Mouse (Mus musculus) intestine, embryonic 15.5 days (tissue): ENCODE measurements around the gene Bach2. TPM values are rescaled to one million over a fixed set of nuclear protein-coding genes. Genes with fewer than 3 reads are reported as not detected.

Source experiments
- ATAC-seq: fragments of 200-750 bp; cut with Nextera tagmentation; 2 replicates; pipeline ENCODE4 v1.8.0; 2017; ENCODE audit warnings: moderate TSS enrichment, moderate library complexity
- H3K27ac ChIP-seq: fragments of 300-500 bp; sonication (generic); 2 replicates; pipeline ENCODE4 v1.5.1; 2015; ENCODE audit warnings: mild to moderate bottlenecking, inconsistent platforms
- H3K27me3 ChIP-seq: fragments of 300-500 bp; sonication (generic); replicated peaks from 2 replicates; pipeline ENCODE4 v1.6.1; 2015; ENCODE audit warnings: inconsistent platforms
- H3K36me3 ChIP-seq: fragments of 300-500 bp; sonication (generic); 2 replicates; pipeline ENCODE4 v1.6.1; 2015; ENCODE audit warnings: inconsistent platforms
- H3K4me1 ChIP-seq: fragments of 300-500 bp; sonication (generic); replicated peaks from 2 replicates; pipeline ENCODE4 v1.6.1; 2015; ENCODE audit warnings: inconsistent platforms
- H3K4me2 ChIP-seq: fragments of 300-500 bp; sonication (generic); replicated peaks from 2 replicates; pipeline ENCODE4 v1.6.1; 2015; ENCODE audit warnings: mild to moderate bottlenecking, inconsistent platforms
- H3K4me3 ChIP-seq: fragments of 300-500 bp; sonication (generic); replicated peaks from 2 replicates; pipeline ENCODE4 v1.5.1; 2015; ENCODE audit warnings: inconsistent platforms
- H3K9ac ChIP-seq: fragments of 300-500 bp; sonication (generic); 2 replicates; pipeline ENCODE4 v1.6.1; 2015; ENCODE audit warnings: inconsistent platforms
- H3K9me3 ChIP-seq: fragments of 300-500 bp; sonication (generic); 2 replicates; pipeline ENCODE4 v1.6.1; 2016; ENCODE audit warnings: inconsistent platforms
- WGBS: fragments of 180-500 bp; shearing (Covaris S2); methylation state at CpG from one replicate; pipeline ENCODE4 v1.1.7; 2015; 5-methylcytosine and 5-hydroxymethylcytosine counted together
- polyA plus RNA-seq: library from polyadenylated mRNA; unstranded; fragments of >200 nt; fragmentation: Nextera tagmentation; extraction: Ambion mirVana; gene quantifications from 2 replicates; pipeline ENCODE4 v1.2.1, GENCODE M21; 2015

Bach2 gene
- polyA plus RNA-seq, 1 experiment from 2014 or later: 4.7 TPM

DNA sequence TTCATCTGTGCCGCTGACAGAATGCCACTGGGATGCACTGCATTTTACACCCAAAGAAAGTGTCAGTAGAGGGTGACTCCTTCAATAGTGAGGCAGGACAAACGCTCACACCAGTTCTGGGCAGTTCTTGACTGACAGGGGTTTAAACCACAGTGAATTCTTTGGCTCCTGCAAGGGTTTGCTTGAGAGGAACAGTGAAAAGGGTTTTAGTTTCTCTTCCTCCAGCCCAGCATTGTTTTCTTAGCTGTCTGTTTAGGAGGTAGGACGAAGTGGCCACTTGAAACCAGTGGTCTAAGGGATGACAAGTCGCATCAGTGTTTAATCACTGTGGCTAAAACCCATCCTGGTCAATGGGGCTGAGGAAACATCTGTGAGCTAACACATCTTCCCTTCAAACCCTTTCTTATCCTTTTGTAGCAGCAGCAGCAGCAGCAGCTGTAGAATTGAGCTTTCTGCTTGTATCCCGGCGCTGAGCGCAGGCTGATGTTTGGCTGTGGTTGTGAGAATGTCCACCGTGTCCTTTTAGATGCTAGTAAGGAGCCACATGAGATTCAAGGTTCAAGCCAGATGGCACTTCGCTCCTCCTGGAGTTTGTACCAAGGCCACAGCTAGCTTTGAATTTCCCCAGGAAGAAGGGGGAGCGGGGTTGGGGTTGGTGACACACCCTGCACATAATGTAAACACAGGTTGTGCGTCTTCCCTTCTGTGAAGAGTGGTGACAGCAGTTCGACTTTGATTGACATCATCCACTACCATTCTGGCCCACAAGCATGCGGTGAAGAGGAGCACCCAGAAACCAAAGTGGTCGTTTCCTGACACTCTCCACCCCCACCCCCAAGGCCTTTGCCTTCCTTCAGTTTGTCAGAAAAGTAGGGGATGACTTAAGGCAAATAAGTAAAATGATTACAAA lies 104.9 kb downstream of the Bach2 start:
- Histone ChIP-seq H3K9ac (no peak overlapping the region), H3K36me3 (no peaks in the 10 kb centered on the region), H3K4me2 (no peak overlapping the region), H3K4me3 (no peak overlapping the region), H3K4me1 (peaks cover 4% of the 10 kb centered on the region; the same call in 1 of the 2 replicates), H3K27ac (0 out of 2 replicates have a peak overlapping the region, but pooled peaks have one; percentile 23), H3K9me3 (no peaks in the 10 kb centered on the region), H3K27me3 (no peaks in the 10 kb centered on the region)
- ATAC-seq: no peak; the same call in 1 of the 2 replicates
- 55% methylated on average over 14 of the region's 14 CpGs for WGBS

DNA sequence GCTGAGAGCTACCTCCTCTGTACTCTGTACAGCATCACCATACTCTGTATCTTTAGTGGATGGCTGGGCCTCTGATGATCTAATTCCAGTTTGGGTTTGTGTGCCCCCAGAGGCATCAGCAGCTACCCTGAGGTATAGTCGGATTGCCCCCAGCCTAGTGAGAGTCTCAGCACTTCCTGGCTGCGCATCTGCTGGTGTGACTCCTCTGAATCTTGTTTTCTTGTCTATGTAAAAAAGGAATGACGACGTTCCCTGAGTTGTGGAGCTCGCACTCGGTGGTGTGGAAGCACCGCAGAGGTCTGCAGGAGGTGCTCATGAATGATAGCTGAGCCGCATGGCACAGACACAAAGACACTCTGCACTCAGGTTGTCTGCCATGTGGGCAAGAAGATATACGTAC lies 105.7 kb downstream of the Bach2 start:
- Histone ChIP-seq H3K27me3 (no peaks in the 10 kb centered on the region), H3K36me3 (no peaks in the 10 kb centered on the region), H3K9ac (no peak overlapping the region), H3K4me3 (no peak overlapping the region), H3K4me1 (peaks cover 4% of the 10 kb centered on the region; the same call in 1 of the 2 replicates), H3K9me3 (no peaks in the 10 kb centered on the region), H3K4me2 (no peak overlapping the region), H3K27ac (no peak overlapping the region)
- ATAC-seq: no peak
- 72% methylated on average over 9 of the region's 9 CpGs for WGBS

DNA sequence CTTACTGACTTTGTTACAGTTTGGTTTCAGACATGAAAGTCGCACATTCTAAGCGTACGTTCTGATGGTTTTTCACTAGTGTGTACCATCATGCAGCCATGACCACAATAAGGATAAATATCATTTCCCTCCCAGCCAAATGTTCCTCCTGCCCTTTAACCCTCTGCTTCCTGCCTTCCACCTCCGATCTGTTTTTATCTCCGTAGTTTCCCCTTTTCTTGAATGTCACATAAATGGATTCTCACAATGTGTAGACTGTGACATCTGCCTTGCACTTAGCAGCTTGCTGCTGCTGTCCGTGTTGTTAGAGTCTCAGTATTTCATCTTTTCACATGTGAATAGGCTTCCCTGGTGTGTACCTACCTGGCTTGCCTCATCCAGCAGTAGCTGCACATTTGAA lies 108.6 kb downstream of the Bach2 start:
- WGBS: 55% methylated on average over 6 of the region's 6 CpGs
- H3K9ac ChIP-seq: no peak overlapping the region
- no peak overlapping the region for H3K27ac ChIP-seq
- ATAC-seq: no peak
- H3K36me3 ChIP-seq: no peaks in the 10 kb centered on the region
- no peak overlapping the region for H3K4me2 ChIP-seq
- no peak overlapping the region for H3K4me3 ChIP-seq
- no peaks in the 10 kb centered on the region for H3K9me3 ChIP-seq
- H3K4me1 ChIP-seq: peaks cover 6% of the 10 kb centered on the region; the same call in 1 of the 2 replicates
- no peaks in the 10 kb centered on the region for H3K27me3 ChIP-seq

DNA sequence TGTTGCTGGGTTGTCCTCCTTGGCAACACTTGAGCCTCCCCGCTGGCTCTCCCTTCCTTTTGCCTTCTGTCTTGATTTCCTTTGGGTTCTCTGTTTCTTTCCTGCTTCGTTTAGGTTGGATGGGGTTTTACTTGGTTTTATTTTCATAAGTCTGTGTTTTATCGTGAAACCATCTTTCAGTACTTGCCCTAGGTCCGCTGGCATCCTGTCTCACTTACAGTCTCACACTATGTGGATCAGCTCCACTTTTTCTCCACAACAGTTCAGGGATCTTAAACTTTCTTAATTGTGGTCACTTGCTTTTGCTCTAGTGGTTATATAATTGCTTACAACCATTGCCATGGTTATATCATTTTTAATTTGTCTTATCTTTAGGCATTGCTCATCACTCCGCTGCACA lies 109.1 kb downstream of the Bach2 start:
- H3K4me1 ChIP-seq: peaks cover 10% of the 10 kb centered on the region; the same call in 1 of the 2 replicates
- no peak overlapping the region for H3K27ac ChIP-seq
- H3K27me3 ChIP-seq: no peaks in the 10 kb centered on the region
- ATAC-seq: no peak
- H3K9me3 ChIP-seq: no peaks in the 10 kb centered on the region
- H3K4me2 ChIP-seq: no peak overlapping the region
- H3K9ac ChIP-seq: no peak overlapping the region
- no peaks in the 10 kb centered on the region for H3K36me3 ChIP-seq
- 78% methylated on average over 5 of the region's 5 CpGs for WGBS
- H3K4me3 ChIP-seq: no peak overlapping the region

DNA sequence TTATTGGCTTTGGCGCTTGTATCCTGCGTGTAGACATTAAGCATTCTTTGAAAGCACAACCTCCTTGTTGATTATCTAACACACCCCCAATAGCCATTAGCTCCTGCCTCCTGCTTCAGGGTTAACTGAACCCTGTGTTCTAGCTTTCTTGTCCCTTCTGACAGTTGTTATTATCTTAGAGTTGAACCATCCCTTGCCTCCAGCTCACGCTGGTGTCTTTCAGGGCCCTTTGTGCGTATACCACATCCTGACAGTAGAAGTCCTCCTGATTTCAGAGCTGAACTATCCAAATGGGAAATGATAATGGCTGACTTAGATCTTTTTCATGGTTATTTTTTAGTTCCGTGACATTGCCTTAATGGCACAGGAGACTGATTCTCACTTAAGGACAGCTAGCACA lies 110.8 kb downstream of the Bach2 start:
- H3K4me1 ChIP-seq: peaks cover 8% of the 10 kb centered on the region; the same call in 1 of the 2 replicates
- 84% methylated on average over 5 of the region's 5 CpGs for WGBS
- H3K9ac ChIP-seq: no peak overlapping the region

DNA sequence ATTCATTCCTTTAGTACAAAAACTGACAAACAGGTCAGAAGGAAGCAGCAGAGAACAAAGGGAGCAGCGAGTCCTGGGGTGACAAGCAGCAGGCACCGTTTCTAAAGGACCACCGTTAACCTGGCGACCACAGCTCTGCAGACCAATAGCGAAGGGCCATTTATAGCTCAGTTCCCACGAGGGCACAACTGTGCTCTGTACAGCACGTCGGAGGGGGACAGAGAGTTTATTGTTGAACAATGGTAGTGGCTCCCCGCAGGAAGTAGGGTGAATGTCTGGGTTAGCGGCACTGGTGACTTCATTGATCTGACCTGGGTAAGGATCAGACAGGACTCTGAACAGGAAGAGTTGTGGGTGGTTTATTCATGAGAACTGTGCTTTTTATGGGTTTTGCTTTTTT lies 112.6 kb downstream of the Bach2 start:
- Histone ChIP-seq H3K27me3 (no peaks in the 10 kb centered on the region), H3K9me3 (no peaks in the 10 kb centered on the region), H3K9ac (no peak overlapping the region), H3K4me2 (no peak overlapping the region), H3K27ac (no peak overlapping the region), H3K4me1 (peaks cover 8% of the 10 kb centered on the region; the same call in 1 of the 2 replicates), H3K4me3 (no peak overlapping the region), H3K36me3 (no peaks in the 10 kb centered on the region)
- WGBS: 50% methylated on average over 10 of the region's 10 CpGs
- ATAC-seq: 0 out of 2 replicates have a peak, but pooled peaks have one; percentile 39

More for the DNA sequence above, 110.8 kb downstream of the Bach2 start:
- Histone ChIP-seq H3K27ac (no peak overlapping the region), H3K36me3 (no peaks in the 10 kb centered on the region), H3K4me3 (no peak overlapping the region), H3K27me3 (no peaks in the 10 kb centered on the region), H3K4me2 (no peak overlapping the region), H3K9me3 (no peaks in the 10 kb centered on the region)
- no peak for ATAC-seq

DNA sequence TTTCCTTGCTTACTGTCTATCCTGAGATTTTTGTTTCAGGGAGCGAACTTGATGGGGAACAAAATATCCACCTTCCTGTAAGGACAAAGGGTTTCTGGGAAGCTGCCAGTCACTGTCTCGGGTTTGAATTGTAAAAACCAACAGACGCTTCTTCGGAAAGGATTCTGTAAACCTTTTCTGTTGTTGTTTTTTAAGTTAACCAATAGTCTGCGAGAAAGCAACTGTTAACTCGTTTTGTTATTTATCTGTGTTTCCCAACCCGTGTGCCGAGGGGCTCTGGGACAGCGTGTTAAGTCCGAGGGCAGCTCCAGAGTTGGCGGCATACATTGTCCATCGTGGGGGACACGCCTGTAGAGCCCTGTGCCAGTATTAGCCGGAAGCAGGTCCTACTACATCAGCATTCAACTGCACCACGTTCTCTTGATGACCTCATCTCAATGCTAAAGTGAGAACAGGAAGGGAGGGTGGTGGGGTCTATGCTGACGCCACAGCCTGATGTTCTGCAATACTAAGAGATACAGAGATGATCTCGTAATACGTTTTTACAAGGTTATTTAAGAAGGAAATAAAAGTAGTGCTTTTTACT lies 113.2 kb downstream of the Bach2 start:
- Histone ChIP-seq H3K4me1 (peaks cover 8% of the 10 kb centered on the region; the same call in 1 of the 2 replicates), H3K9me3 (no peaks in the 10 kb centered on the region), H3K27ac (no peak overlapping the region), H3K4me2 (no peak overlapping the region), H3K27me3 (no peaks in the 10 kb centered on the region), H3K9ac (no peak overlapping the region), H3K36me3 (no peaks in the 10 kb centered on the region), H3K4me3 (no peak overlapping the region)
- no peak for ATAC-seq
- WGBS: 64% methylated on average over 18 of the region's 18 CpGs

DNA sequence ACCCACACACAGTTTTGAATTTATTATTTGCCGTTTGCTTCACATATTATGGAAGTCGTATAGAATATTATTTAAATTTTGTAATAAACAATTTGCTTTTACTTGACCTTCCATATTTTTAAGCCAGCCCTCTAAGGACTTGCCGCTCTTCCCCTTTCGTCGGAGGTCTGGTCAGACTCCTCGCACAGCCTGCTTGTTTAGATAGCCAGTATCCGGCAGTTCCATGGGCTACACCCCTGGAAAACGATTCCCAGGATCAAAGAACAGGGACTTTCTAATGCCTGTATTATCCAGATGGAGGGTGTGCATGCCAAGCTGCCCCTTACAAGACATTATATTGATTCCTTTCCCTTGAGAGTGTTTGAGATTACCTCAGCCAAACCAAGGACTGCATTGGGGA lies 113.8 kb downstream of the Bach2 start:
- Histone ChIP-seq H3K9ac (no peak overlapping the region), H3K4me3 (no peak overlapping the region), H3K27ac (peak overlapping the region; percentile 49; the same call in 1 of the 2 replicates), H3K4me2 (0 out of 2 replicates have a peak overlapping the region, but pooled peaks have one; percentile 22), H3K9me3 (no peaks in the 10 kb centered on the region), H3K27me3 (no peaks in the 10 kb centered on the region), H3K4me1 (peaks cover 8% of the 10 kb centered on the region; the same call in 1 of the 2 replicates), H3K36me3 (no peaks in the 10 kb centered on the region)
- WGBS: 31% methylated on average over 8 of the region's 8 CpGs
- peak; percentile 51; the same call in 1 of the 2 replicates for ATAC-seq

DNA sequence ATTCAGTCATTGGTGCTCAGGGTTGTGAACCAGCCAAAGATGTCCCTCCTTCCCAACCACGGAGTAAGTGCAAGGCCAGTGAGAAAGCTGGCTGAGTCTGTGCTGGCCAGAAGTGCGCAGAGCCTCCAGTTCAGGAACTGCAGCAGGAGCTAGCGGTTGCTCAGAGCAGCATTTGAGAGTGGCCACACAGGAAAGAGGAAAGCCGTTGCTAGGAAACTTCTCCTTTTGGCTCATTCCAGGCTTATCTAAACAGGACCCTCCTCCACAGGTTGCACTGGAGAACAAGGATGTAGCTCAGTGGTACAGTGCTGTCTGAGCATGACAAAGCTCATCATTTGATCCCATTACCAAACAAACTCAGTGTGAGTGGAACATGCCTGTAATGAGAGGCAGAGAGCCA lies 114.2 kb downstream of the Bach2 start:
- Histone ChIP-seq H3K4me3 (no peak overlapping the region), H3K36me3 (no peaks in the 10 kb centered on the region), H3K27me3 (no peaks in the 10 kb centered on the region), H3K9me3 (no peaks in the 10 kb centered on the region), H3K9ac (no peak overlapping the region), H3K27ac (peak overlapping the region; percentile 49; the same call in 1 of the 2 replicates), H3K4me1 (peaks cover 9% of the 10 kb centered on the region; the same call in 1 of the 2 replicates), H3K4me2 (0 out of 2 replicates have a peak overlapping the region, but pooled peaks have one; percentile 22)
- 7% methylated on average over 4 of the region's 4 CpGs for WGBS
- ATAC-seq: peak; percentile 79

DNA sequence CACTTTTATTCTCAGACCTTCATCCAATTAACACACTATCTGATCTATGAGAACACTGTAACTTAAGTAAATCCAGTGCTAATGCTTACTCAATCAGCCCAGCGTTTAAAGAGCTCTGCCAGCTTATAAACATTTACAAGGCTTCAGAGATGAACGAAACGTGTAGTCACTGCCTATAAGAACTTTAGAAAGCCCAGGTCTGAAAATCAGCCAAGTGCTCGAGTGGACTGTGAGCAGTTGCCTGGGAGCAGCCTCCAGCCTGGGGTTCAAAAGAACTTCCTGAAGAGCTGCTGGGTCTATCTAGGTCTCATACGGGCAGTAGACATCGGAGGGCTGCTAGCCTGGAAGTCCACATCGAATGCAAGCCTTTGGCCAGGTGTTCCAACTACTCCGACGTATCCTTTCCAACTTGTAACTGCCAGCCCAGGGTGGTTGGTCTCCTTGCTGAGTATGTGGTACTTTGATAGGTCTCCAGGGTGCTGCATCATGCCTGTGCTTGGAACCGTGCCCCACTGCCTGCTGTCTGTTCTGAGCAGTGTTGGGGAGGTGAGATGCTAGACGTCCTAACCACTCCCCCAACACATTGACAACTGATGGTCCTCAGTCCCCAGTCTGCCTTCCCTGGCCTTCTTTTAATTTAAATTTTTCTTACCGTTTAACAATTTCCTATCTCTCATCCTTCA lies 117.5 kb downstream of the Bach2 start:
- no peaks in the 10 kb centered on the region for H3K36me3 ChIP-seq
- WGBS: 52% methylated on average over 12 of the region's 12 CpGs

DNA sequence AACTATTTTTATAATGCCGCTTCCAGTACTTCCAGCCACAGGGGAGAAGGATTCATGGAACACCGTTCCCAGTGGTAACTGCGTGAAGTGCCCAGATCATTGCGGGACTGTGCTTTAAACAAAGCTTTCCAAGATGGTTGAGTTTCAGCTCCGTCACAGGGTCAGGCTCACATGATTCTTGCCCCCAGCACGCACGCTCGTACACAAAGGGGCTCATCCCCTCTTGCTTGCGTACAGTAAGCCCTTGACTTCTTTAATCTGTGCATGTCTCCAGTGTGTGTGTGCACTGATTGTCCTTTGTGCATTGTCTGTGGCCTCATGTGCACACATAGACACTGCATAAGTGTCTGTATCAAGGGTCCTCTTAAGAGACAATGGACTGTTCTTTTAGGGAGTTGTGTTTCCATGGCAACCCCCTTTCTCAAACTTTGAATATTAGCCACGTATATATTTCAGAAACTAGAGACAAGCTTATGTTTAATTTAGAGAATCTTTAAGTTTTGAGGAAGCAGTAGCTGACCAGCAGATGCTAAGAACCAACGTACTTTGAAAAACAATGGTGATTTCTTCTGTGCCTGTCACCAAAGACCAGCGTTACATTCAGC lies 119.5 kb downstream of the Bach2 start:
- H3K27ac ChIP-seq: no peak overlapping the region
- H3K4me1 ChIP-seq: peaks cover 4% of the 10 kb centered on the region; the same call in 1 of the 2 replicates
- no peak overlapping the region for H3K9ac ChIP-seq
- no peak overlapping the region for H3K4me2 ChIP-seq
- 71% methylated on average over 12 of the region's 12 CpGs for WGBS
- H3K9me3 ChIP-seq: no peaks in the 10 kb centered on the region
- H3K4me3 ChIP-seq: no peak overlapping the region
- no peaks in the 10 kb centered on the region for H3K27me3 ChIP-seq
- H3K36me3 ChIP-seq: no peaks in the 10 kb centered on the region
- ATAC-seq: no peak

More for the DNA sequence above, 117.5 kb downstream of the Bach2 start:
- no peaks in the 10 kb centered on the region for H3K9me3 ChIP-seq
- no peak for ATAC-seq
- H3K27me3 ChIP-seq: no peaks in the 10 kb centered on the region
- H3K27ac ChIP-seq: no peak overlapping the region
- H3K9ac ChIP-seq: no peak overlapping the region
- no peak overlapping the region for H3K4me3 ChIP-seq
- H3K4me2 ChIP-seq: no peak overlapping the region
- H3K4me1 ChIP-seq: peaks cover 12% of the 10 kb centered on the region; the same call in 1 of the 2 replicates
